Mouse (Mus musculus) thymus, adult 2 months (tissue): ENCODE data around the gene Cyp4v3.
"Not testable (repeated sequence)": the region's sequence is repeated elsewhere in the genome, so short reads cannot be mapped to it uniquely, and the experiment has no call there.

Experiments used
- CTCF ChIP-seq: fragments of 200-500 bp; IDR thresholded peaks from 2 replicates; pipeline ENCODE4 v1.5.1; 2012; ENCODE audit warnings: mild to moderate bottlenecking, control low read depth, low read length, moderate library complexity, borderline replicate concordance; ENCODE audit not compliant: control insufficient read depth, poor library complexity, insufficient read depth; ENCODE audit errors: extremely low read depth
- POLR2A ChIP-seq: fragments of 200-500 bp; IDR thresholded peaks from 2 replicates; pipeline ENCODE4 v1.6.1; 2012; ENCODE audit warnings: mild to moderate bottlenecking, low read length, control low read depth, moderate library complexity; ENCODE audit not compliant: control insufficient read depth, poor library complexity, insufficient read depth; ENCODE audit errors: extremely low read depth

GRCm38 (mm10) chr8:45327076-45327475 lies 5.9 kb downstream of the Cyp4v3 start:
- not testable (repeated sequence) for TF ChIP-seq POLR2A, CTCF
